Mouse (Mus musculus): ENCODE data around the gene Ptn.

- no peak for TF ChIP-seq POLR2A (IDR thresholded peaks at IDR 0.05; ENCODE audit: extremely low read depth, insufficient read depth, low read length)
- no peak for TF ChIP-seq CTCF (IDR thresholded peaks at IDR 0.05; ENCODE audit: low read depth, low read length)
Measured at GRCm38 (mm10) chr6:36713329-36713728, 96.7 kb downstream of the Ptn start.
